Mouse (Mus musculus): Measurements from ENCODE around the gene Hmgcl.

Gene Hmgcl

GRCm38 (mm10) chr4:135946278-135946658 is at the start of gene Hmgcl:
TSS of gene Hmgcl (plus strand) at chr4:135946448.
- DNase-seq (ENCODE audit: extremely low spot score, low spot score), result peak; percentile 91

GRCm38 (mm10) chr4:135898380-135899049 is 47.7 kb upstream of the Hmgcl start:
- DNase-seq (ENCODE audit: extremely low spot score, low spot score), result no peak

- DNase-seq (ENCODE audit: extremely low spot score, low spot score), result no peak
Observed at GRCm38 (mm10) chr4:135899050-135899448, 47.2 kb upstream of the Hmgcl start.

GRCm38 (mm10) chr4:135900008-135900407 is 46.2 kb upstream of the Hmgcl start:
- no peak for DNase-seq (ENCODE audit: extremely low spot score, low spot score)

GRCm38 (mm10) chr4:135902606-135903242 is 43.5 kb upstream of the Hmgcl start:
- DNase-seq (ENCODE audit: extremely low spot score, low spot score), result no peak

GRCm38 (mm10) chr4:135904810-135905209 is 41.4 kb upstream of the Hmgcl start:
- DNase-seq (ENCODE audit: extremely low spot score, low spot score), result no peak

GRCm38 (mm10) chr4:135906633-135907032 is 39.6 kb upstream of the Hmgcl start:
- no peak for DNase-seq (ENCODE audit: extremely low spot score, low spot score)

GRCm38 (mm10) chr4:135909326-135910066 is 36.8 kb upstream of the Hmgcl start:
- DNase-seq (ENCODE audit: extremely low spot score, low spot score), result no peak

GRCm38 (mm10) chr4:135911531-135911930 is 34.7 kb upstream of the Hmgcl start:
- no peak for DNase-seq (ENCODE audit: extremely low spot score, low spot score)

- no peak for DNase-seq (ENCODE audit: extremely low spot score, low spot score)
Observed at GRCm38 (mm10) chr4:135912164-135912563, 34.1 kb upstream of the Hmgcl start.

- DNase-seq (ENCODE audit: extremely low spot score, low spot score), result peak; percentile 31
Observed at GRCm38 (mm10) chr4:135912835-135913234, 33.4 kb upstream of the Hmgcl start.

GRCm38 (mm10) chr4:135913433-135913832 is 32.8 kb upstream of the Hmgcl start:
- no peak for DNase-seq (ENCODE audit: extremely low spot score, low spot score)

- no peak for DNase-seq (ENCODE audit: extremely low spot score, low spot score)
Observed at GRCm38 (mm10) chr4:135918635-135919279, 27.5 kb upstream of the Hmgcl start.

- DNase-seq (ENCODE audit: extremely low spot score, low spot score), result no peak
Observed at GRCm38 (mm10) chr4:135919280-135919639, 27.0 kb upstream of the Hmgcl start.

- peak; percentile 93 for DNase-seq (ENCODE audit: extremely low spot score, low spot score)
Observed at GRCm38 (mm10) chr4:135920304-135921241, 25.7 kb upstream of the Hmgcl start, which contains the start of gene Fuca1. TSS of gene Fuca1 (plus strand) at chr4:135920735.

GRCm38 (mm10) chr4:135921257-135922120 is 24.8 kb upstream of the Hmgcl start:
- DNase-seq (ENCODE audit: extremely low spot score, low spot score), result peak; percentile 38

- DNase-seq (ENCODE audit: extremely low spot score, low spot score), result no peak
Observed at GRCm38 (mm10) chr4:135922190-135922589, 24.1 kb upstream of the Hmgcl start.

- no peak for DNase-seq (ENCODE audit: extremely low spot score, low spot score)
Observed at GRCm38 (mm10) chr4:135924418-135924817, 21.8 kb upstream of the Hmgcl start.

GRCm38 (mm10) chr4:135925341-135925740 is 20.9 kb upstream of the Hmgcl start:
- no peak for DNase-seq (ENCODE audit: extremely low spot score, low spot score)
